Mouse (Mus musculus) forebrain, embryonic 14.5 days (tissue): Measurements from ENCODE around the gene Ets2. TPM values are rescaled to one million over a fixed set of nuclear protein-coding genes. Genes with fewer than 3 reads are reported as not detected.

Experiments
- ATAC-seq: fragments of 200-750 bp; cut with Nextera tagmentation; 2 replicates; pipeline ENCODE4 v1.8.0; 2017; ENCODE audit warnings: mild to moderate bottlenecking, moderate library complexity
- DNase-seq: peaks from one replicate; pipeline ENCODE4 v3.0.0-alpha.2; 2015; ENCODE audit warnings: low spot score
- H3K27ac ChIP-seq: fragments of 300-500 bp; sonication (generic); 2 replicates; pipeline ENCODE4 v1.5.1; 2014; ENCODE audit warnings: low read depth, mild to moderate bottlenecking, control low read depth, low read length, moderate library complexity
- H3K27me3 ChIP-seq: fragments of 300-500 bp; sonication (generic); replicated peaks from 2 replicates; pipeline ENCODE4 v1.6.1; 2014; ENCODE audit warnings: low read length, control low read depth, mixed read lengths; ENCODE audit not compliant: control insufficient read depth, insufficient read depth
- H3K36me3 ChIP-seq: fragments of 300-500 bp; sonication (generic); 2 replicates; pipeline ENCODE4 v1.6.1; 2014; ENCODE audit warnings: low read length, control low read depth; ENCODE audit not compliant: control insufficient read depth, insufficient read depth
- H3K4me1 ChIP-seq: fragments of 300-500 bp; sonication (generic); 2 replicates; pipeline ENCODE4 v1.6.1; 2014; ENCODE audit warnings: antibody characterized with exemption, low read length, control low read depth; ENCODE audit not compliant: control insufficient read depth, insufficient read depth
- H3K4me2 ChIP-seq: fragments of 300-500 bp; sonication (generic); 2 replicates; pipeline ENCODE4 v1.6.1; 2014; ENCODE audit warnings: mild to moderate bottlenecking, control low read depth, low read length
- H3K4me3 ChIP-seq: fragments of 300-500 bp; sonication (generic); 2 replicates; pipeline ENCODE4 v1.5.1; 2014; ENCODE audit warnings: low read depth, low read length, control low read depth
- H3K9ac ChIP-seq: fragments of 300-500 bp; sonication (generic); 2 replicates; pipeline ENCODE4 v1.6.1; 2014; ENCODE audit warnings: mild to moderate bottlenecking, low read length, control low read depth, moderate library complexity
- H3K9me3 ChIP-seq: fragments of 300-500 bp; sonication (generic); replicated peaks from 2 replicates; pipeline ENCODE4 v1.6.1; 2016; ENCODE audit warnings: low read length, control low read depth, mixed read lengths; ENCODE audit not compliant: control insufficient read depth
- WGBS: fragments of 180-500 bp; shearing (Covaris S2); extraction: QIAGEN DNeasy Blood & Tissue Kit; methylation state at CpG from one replicate; pipeline ENCODE4 v1.1.7; 2014; 5-methylcytosine and 5-hydroxymethylcytosine counted together
- polyA plus RNA-seq: library from polyadenylated mRNA; unstranded; fragments of >200 nt; fragmentation: Nextera tagmentation; extraction: Ambion mirVana; gene quantifications from 2 replicates; pipeline ENCODE4 v1.2.1, GENCODE M21; 2014

Gene Ets2
- polyA plus RNA-seq, 1 experiment from 2014 or later, result 10.2 TPM

GRCm38 (mm10) chr16:95717631-95718030 is 15.8 kb downstream of the Ets2 start:
- H3K36me3 ChIP-seq, result peaks cover 45% of the 10 kb centered on the region
- DNase-seq (no peak), ATAC-seq (no peak)
- H3K9me3 ChIP-seq, result peaks cover 3% of the 10 kb centered on the region; the same call in 1 of the 2 replicates
- H3K4me2 ChIP-seq, result no peak overlapping the region
- no peaks in the 10 kb centered on the region for H3K27me3 ChIP-seq
- no peak overlapping the region for H3K9ac ChIP-seq
- no peaks in the 10 kb centered on the region for H3K4me1 ChIP-seq
- no peak overlapping the region for H3K4me3 ChIP-seq
- no peak overlapping the region for H3K27ac ChIP-seq
- WGBS, result 96% methylated on average over 6 of the region's 6 CpGs

- Histone ChIP-seq H3K27ac (no peak overlapping the region), H3K27me3 (no peaks in the 10 kb centered on the region), H3K36me3 (peaks cover 45% of the 10 kb centered on the region), H3K4me2 (no peak overlapping the region), H3K4me3 (no peak overlapping the region), H3K9me3 (peaks cover 3% of the 10 kb centered on the region; the same call in 1 of the 2 replicates), H3K4me1 (no peaks in the 10 kb centered on the region), H3K9ac (no peak overlapping the region)
- DNase-seq, result no peak
- over 99% methylated on average over 4 of the region's 4 CpGs for WGBS
- no peak for ATAC-seq
These were observed 16.2 kb downstream of the Ets2 start for GRCm38 (mm10) chr16:95718119-95718518.

DNA sequence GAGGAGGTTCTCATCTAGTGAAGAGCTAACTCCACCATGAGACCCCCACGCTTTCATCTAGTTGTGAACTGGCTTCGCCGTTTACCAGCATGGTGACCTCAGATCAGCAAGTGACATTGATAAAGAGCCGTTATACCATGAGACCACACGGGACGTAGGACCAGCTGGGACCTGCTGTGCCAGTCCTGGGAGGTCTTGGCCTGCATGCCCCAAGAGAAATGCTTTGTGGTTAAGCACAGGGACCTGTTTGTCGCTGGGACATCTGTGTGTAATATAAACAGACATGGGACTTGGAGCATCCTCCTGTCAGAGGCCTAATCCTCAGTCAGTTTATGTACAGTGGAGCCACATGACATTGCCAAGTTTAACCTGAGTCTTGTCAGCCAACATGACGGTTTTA is 18.7 kb downstream of the Ets2 start:
- ATAC-seq, result no peak

GRCm38 (mm10) chr16:95724251-95724650 is 22.4 kb downstream of the Ets2 start:
- DNase-seq (no peak), ATAC-seq (no peak)
- Histone ChIP-seq H3K36me3 (peaks cover 14% of the 10 kb centered on the region), H3K4me2 (no peak overlapping the region), H3K9ac (no peak overlapping the region), H3K27ac (no peak overlapping the region), H3K4me1 (no peaks in the 10 kb centered on the region), H3K9me3 (peaks cover 3% of the 10 kb centered on the region; the same call in 1 of the 2 replicates), H3K4me3 (no peak overlapping the region), H3K27me3 (no peaks in the 10 kb centered on the region)
- 90% methylated on average over 2 of the region's 2 CpGs for WGBS

More for the DNA sequence above, 18.7 kb downstream of the Ets2 start:
- DNase-seq, result no peak
- H3K4me3 ChIP-seq, result no peak overlapping the region
- H3K9ac ChIP-seq, result no peak overlapping the region
- H3K27ac ChIP-seq, result no peak overlapping the region
- no peaks in the 10 kb centered on the region for H3K27me3 ChIP-seq
- no peaks in the 10 kb centered on the region for H3K4me1 ChIP-seq
- H3K9me3 ChIP-seq, result peaks cover 3% of the 10 kb centered on the region; the same call in 1 of the 2 replicates
- 92% methylated on average over 8 of the region's 8 CpGs for WGBS
- no peak overlapping the region for H3K4me2 ChIP-seq
- peaks cover 33% of the 10 kb centered on the region for H3K36me3 ChIP-seq

DNA sequence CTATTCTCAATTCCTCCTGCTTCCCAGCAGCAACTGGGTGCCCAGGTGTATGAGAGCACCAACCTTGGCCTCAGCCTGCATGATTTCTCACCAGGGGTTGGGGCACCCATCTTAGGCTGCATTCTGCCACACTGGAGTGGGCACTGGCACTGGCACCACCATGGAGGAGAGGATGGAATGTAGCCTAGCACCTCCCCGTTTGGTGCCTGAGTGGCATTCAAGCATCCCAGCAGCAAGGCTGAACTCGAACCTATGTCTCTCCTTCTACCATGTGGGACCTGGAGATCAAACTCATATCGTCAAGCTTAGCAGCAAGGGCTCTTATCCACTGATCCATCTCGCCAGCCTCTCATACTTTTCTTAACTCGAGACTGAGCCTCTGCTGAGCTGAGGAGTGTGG is 22.9 kb downstream of the Ets2 start:
- Histone ChIP-seq H3K9me3 (peaks cover 3% of the 10 kb centered on the region; the same call in 1 of the 2 replicates), H3K4me2 (no peak overlapping the region), H3K27me3 (no peaks in the 10 kb centered on the region), H3K36me3 (peaks cover 13% of the 10 kb centered on the region), H3K27ac (no peak overlapping the region), H3K9ac (no peak overlapping the region), H3K4me1 (no peaks in the 10 kb centered on the region), H3K4me3 (no peak overlapping the region)
- DNase-seq (no peak), ATAC-seq (no peak)
- whole genome bisulfite sequencing, result 79% methylated on average over 5 of the region's 5 CpGs

DNA sequence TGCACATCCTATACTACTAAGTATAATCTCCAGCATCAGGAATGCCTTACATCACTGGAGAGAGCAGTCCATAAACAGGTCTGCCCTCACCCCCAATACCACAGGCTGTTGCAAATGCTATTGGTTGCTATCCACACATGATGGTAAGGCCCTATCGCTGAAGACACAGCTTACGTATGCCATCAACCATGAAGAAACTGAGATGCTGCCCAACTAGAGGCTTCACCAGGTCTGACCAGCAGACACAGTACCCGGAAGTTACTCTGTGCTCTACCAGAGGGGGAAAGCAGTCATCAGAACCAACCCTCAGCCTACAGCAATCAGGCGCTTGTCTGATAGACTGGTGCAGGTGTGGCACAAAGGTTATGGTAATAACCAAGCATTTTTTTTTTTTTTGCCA is 24.9 kb downstream of the Ets2 start:
- H3K4me2 ChIP-seq, result no peak overlapping the region
- no peak overlapping the region for H3K9ac ChIP-seq
- H3K4me3 ChIP-seq, result no peak overlapping the region
- no peaks in the 10 kb centered on the region for H3K36me3 ChIP-seq
- DNase-seq (no peak), ATAC-seq (no peak)
- H3K27ac ChIP-seq, result no peak overlapping the region
- H3K27me3 ChIP-seq, result no peaks in the 10 kb centered on the region
- H3K9me3 ChIP-seq, result no peaks in the 10 kb centered on the region; the same call in 1 of the 2 replicates
- WGBS, result 94% methylated on average over 4 of the region's 4 CpGs
- H3K4me1 ChIP-seq, result no peaks in the 10 kb centered on the region

DNA sequence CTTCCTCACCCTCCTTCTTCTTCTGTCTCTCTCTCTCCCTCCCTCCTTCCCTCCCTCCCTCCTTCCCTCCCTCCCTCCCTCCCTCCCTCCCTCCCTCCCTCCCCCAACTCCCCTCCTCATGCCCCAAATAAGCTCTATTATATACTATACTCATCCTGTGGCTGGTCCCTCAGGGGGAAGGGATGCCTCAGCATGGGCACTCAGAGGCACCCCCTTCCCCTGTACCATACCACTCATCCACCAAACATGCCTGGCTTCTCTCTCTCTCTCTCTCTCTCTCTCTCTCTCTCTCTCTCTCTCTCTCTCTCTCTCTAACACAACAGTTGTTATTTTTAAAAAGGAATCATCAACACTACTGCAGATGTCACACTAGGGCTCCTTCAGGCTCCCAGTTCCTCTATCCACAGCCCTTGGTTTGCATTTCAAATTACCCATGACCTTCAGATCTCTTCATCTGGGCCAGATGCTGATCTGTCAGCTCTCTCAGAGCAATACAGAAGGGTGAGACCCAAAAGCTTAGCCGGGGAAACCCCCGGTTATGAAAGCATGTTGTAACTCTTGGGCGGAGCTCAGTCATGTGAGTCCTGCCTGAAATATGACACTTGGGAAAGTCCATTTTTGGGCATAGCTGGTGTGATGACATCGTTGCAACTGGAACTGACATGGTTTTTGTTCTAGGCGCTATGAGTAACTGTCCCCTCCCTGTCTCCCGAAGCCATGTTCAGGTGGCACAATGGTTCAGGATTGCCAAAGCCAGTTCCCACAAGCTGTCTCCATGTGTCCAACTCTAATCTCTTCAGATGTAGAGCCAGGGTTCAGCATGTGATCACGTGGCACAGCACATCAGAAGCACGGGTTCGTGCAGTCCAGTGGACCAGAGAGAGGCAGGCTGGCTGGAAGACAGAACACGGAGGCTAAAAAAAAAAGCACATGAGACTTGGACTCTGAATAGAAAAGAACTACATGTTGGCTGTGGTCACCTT is 26.9 kb downstream of the Ets2 start:
- Histone ChIP-seq H3K36me3 (no peaks in the 10 kb centered on the region), H3K4me3 (no peak overlapping the region), H3K27me3 (no peaks in the 10 kb centered on the region), H3K4me2 (no peak overlapping the region), H3K9ac (no peak overlapping the region), H3K9me3 (no peaks in the 10 kb centered on the region), H3K27ac (no peak overlapping the region), H3K4me1 (no peaks in the 10 kb centered on the region)
- no peak for DNase-seq
- 80% methylated on average over 10 of the region's 10 CpGs for WGBS
- no peak for ATAC-seq

DNA sequence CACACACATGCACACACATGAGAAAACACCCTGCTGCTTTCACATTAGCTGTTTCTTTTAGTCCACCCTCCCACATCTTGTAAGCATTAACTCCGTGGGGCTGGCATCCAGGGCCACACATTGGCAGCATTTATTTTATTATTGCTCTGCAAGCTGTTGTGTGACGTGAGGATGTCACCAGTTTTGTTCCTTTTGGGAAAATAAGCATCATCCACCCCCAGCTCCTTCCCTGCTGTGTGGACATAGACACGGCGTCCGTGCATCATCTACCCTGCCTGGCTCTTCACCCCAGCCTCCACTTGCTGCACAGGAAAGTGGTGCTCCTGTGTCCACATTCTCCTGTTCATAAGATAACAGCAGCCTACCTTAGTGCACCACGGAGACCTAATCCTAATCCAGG is 27.9 kb downstream of the Ets2 start:
- 80% methylated on average over 6 of the region's 6 CpGs for WGBS
- H3K9ac ChIP-seq, result no peak overlapping the region
- H3K4me3 ChIP-seq, result no peak overlapping the region
- H3K4me1 ChIP-seq, result no peaks in the 10 kb centered on the region
- H3K9me3 ChIP-seq, result no peaks in the 10 kb centered on the region
- no peak overlapping the region for H3K27ac ChIP-seq
- H3K36me3 ChIP-seq, result no peaks in the 10 kb centered on the region
- ATAC-seq, result no peak
- no peak for DNase-seq
- no peak overlapping the region for H3K4me2 ChIP-seq
- H3K27me3 ChIP-seq, result no peaks in the 10 kb centered on the region

DNA sequence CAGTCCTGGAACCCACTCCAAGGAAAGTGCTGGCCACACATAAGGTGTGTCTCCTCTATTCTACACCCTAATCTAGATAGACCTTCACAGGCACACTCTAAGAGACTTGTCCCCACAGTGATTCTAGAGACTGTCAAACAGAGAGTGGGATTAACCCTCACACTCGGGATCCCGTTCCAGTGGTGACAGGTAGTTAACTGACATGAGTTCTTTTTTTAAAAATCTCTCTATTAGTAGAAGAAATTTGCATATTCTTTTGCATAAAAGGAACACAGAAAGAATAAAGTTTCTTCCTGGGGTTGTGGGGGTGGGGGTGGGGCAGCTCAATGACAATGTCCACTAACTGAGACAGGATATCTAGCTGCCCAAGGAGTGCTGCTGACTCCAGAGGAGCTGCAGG is 32.9 kb downstream of the Ets2 start:
- Histone ChIP-seq H3K27ac (no peak overlapping the region), H3K27me3 (no peaks in the 10 kb centered on the region), H3K9me3 (no peaks in the 10 kb centered on the region), H3K36me3 (no peaks in the 10 kb centered on the region), H3K4me1 (no peaks in the 10 kb centered on the region), H3K4me3 (no peak overlapping the region), H3K4me2 (no peak overlapping the region), H3K9ac (no peak overlapping the region)
- DNase-seq (no peak), ATAC-seq (no peak)
- 44% methylated on average over 2 of the region's 2 CpGs for WGBS
